Mouse (Mus musculus): Measurements from ENCODE around the gene Srsf3. TPM values are rescaled to one million over a fixed set of nuclear protein-coding genes. Genes with fewer than 3 reads are reported as not detected.
A peak's percentile ranks its signal among the peaks of the same experiment; 100 is the strongest.

Srsf3 gene
- polyA plus RNA-seq, 1 experiment from 2014 or later, result 879 TPM

- no peak for DNase-seq (ENCODE audit: low spot score)
- H3K4me2 ChIP-seq (ENCODE audit: low read depth, severe bottlenecking), result no peak overlapping the region
- no peak for ATAC-seq (ENCODE audit: insufficient number of reproducible peaks, low FRiP score, low TSS enrichment, low read depth)
- H3K36me3 ChIP-seq (ENCODE audit: control insufficient read depth, insufficient read depth, low read length), result peaks cover 14% of the 10 kb centered on the region
- 0 out of 2 replicates have a peak, but pooled peaks cover 3% of the 10 kb centered on the region for H3K9me3 ChIP-seq (ENCODE audit: control insufficient read depth, low read length)
- no peaks in the 10 kb centered on the region for H3K27me3 ChIP-seq (ENCODE audit: control insufficient read depth, insufficient read depth, low read length)
- H3K27ac ChIP-seq (replicated peaks; ENCODE audit: low read depth, low read length), result no peak overlapping the region
- peaks cover 4% of the 10 kb centered on the region; the same call in 1 of the 2 replicates for H3K4me1 ChIP-seq (ENCODE audit: control insufficient read depth, insufficient read depth, low read length)
- H3K4me3 ChIP-seq (ENCODE audit: low read depth, low read length), result no peak overlapping the region
- no peak overlapping the region for H3K9ac ChIP-seq (ENCODE audit: low read length)
- WGBS, result 80% methylated on average over 5 of the region's 5 CpGs
These were observed 17.1 kb downstream of the Srsf3 start for GRCm38 (mm10) chr17:29049508-29049889.

DNA sequence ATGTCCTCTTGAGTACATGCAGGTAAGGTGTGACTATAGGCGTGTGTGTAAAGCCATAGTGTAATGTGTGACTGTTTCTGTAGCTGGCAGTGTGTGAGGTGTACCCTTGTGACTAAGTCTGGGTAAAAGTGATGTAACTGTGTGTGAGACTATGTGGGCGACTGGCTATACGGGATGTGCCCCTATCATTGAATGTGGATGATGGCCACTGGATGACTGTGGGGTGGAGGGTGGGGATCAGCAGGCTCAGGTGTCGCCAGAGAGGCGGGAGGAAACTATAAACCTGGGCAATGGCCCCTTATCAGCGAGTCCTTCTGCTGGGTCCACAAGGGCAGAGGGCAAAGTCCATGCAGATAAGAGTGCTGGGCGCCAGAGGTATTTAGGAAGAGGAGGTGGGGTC, 17.5 kb downstream of the Srsf3 start:
- no peak overlapping the region for H3K4me2 ChIP-seq (ENCODE audit: low read depth, severe bottlenecking)
- H3K9ac ChIP-seq (ENCODE audit: low read length), result no peak overlapping the region
- DNase-seq (ENCODE audit: low spot score) (no peak), ATAC-seq (ENCODE audit: insufficient number of reproducible peaks, low FRiP score, low TSS enrichment, low read depth) (no peak)
- no peaks in the 10 kb centered on the region for H3K27me3 ChIP-seq (ENCODE audit: control insufficient read depth, insufficient read depth, low read length)
- 73% methylated on average over 7 of the region's 7 CpGs for WGBS
- peaks cover 12% of the 10 kb centered on the region for H3K36me3 ChIP-seq (ENCODE audit: control insufficient read depth, insufficient read depth, low read length)
- peaks cover 4% of the 10 kb centered on the region; the same call in 1 of the 2 replicates for H3K4me1 ChIP-seq (ENCODE audit: control insufficient read depth, insufficient read depth, low read length)
- H3K9me3 ChIP-seq (ENCODE audit: control insufficient read depth, low read length), result 0 out of 2 replicates have a peak, but pooled peaks cover 3% of the 10 kb centered on the region
- H3K27ac ChIP-seq (replicated peaks; ENCODE audit: low read depth, low read length), result no peak overlapping the region
- H3K4me3 ChIP-seq (ENCODE audit: low read depth, low read length), result no peak overlapping the region

- 0 out of 2 replicates have a peak, but pooled peaks cover 3% of the 10 kb centered on the region for H3K9me3 ChIP-seq (ENCODE audit: control insufficient read depth, low read length)
- no peak for ATAC-seq (ENCODE audit: insufficient number of reproducible peaks, low FRiP score, low TSS enrichment, low read depth)
- no peaks in the 10 kb centered on the region for H3K27me3 ChIP-seq (ENCODE audit: control insufficient read depth, insufficient read depth, low read length)
- H3K27ac ChIP-seq (replicated peaks; ENCODE audit: low read depth, low read length), result no peak overlapping the region
- H3K4me3 ChIP-seq (ENCODE audit: low read depth, low read length), result no peak overlapping the region
- peaks cover 6% of the 10 kb centered on the region; the same call in 1 of the 2 replicates for H3K4me1 ChIP-seq (ENCODE audit: control insufficient read depth, insufficient read depth, low read length)
- H3K9ac ChIP-seq (ENCODE audit: low read length), result no peak overlapping the region
- H3K36me3 ChIP-seq (ENCODE audit: control insufficient read depth, insufficient read depth, low read length), result peaks cover 9% of the 10 kb centered on the region
- DNase-seq (ENCODE audit: low spot score), result no peak
- 26% methylated on average over 14 of the region's 14 CpGs for WGBS
- H3K4me2 ChIP-seq (ENCODE audit: low read depth, severe bottlenecking), result no peak overlapping the region
These were observed 18.4 kb downstream of the Srsf3 start for GRCm38 (mm10) chr17:29050791-29051190.

- H3K4me1 ChIP-seq (ENCODE audit: control insufficient read depth, insufficient read depth, low read length), result peaks cover 21% of the 10 kb centered on the region
- 75% methylated on average over 6 of the region's 6 CpGs for WGBS
- no peak overlapping the region for H3K27ac ChIP-seq (replicated peaks; ENCODE audit: low read depth, low read length)
These were observed 20.6 kb downstream of the Srsf3 start for GRCm38 (mm10) chr17:29053067-29053466.

GRCm38 (mm10) chr17:29053841-29054240, 21.4 kb downstream of the Srsf3 start:
- ATAC-seq (ENCODE audit: insufficient number of reproducible peaks, low FRiP score, low TSS enrichment, low read depth), result no peak
- H3K4me1 ChIP-seq (ENCODE audit: control insufficient read depth, insufficient read depth, low read length), result peaks cover 21% of the 10 kb centered on the region
- no peak overlapping the region for H3K27ac ChIP-seq (replicated peaks; ENCODE audit: low read depth, low read length)
- no peak overlapping the region for H3K9ac ChIP-seq (ENCODE audit: low read length)
- no peaks in the 10 kb centered on the region for H3K36me3 ChIP-seq (ENCODE audit: control insufficient read depth, insufficient read depth, low read length)
- no peak overlapping the region for H3K4me3 ChIP-seq (ENCODE audit: low read depth, low read length)
- no peaks in the 10 kb centered on the region for H3K27me3 ChIP-seq (ENCODE audit: control insufficient read depth, insufficient read depth, low read length)
- H3K9me3 ChIP-seq (ENCODE audit: control insufficient read depth, low read length), result no peaks in the 10 kb centered on the region
- H3K4me2 ChIP-seq (ENCODE audit: low read depth, severe bottlenecking), result no peak overlapping the region
- no peak for DNase-seq (ENCODE audit: low spot score)
- WGBS, result 66% methylated on average over 7 of the region's 7 CpGs

More at GRCm38 (mm10) chr17:29053067-29053466, 20.6 kb downstream of the Srsf3 start:
- H3K4me2 ChIP-seq (ENCODE audit: low read depth, severe bottlenecking), result no peak overlapping the region
- H3K9me3 ChIP-seq (ENCODE audit: control insufficient read depth, low read length), result no peaks in the 10 kb centered on the region
- no peak overlapping the region for H3K4me3 ChIP-seq (ENCODE audit: low read depth, low read length)
- DNase-seq (ENCODE audit: low spot score) (no peak), ATAC-seq (ENCODE audit: insufficient number of reproducible peaks, low FRiP score, low TSS enrichment, low read depth) (no peak)
- H3K36me3 ChIP-seq (ENCODE audit: control insufficient read depth, insufficient read depth, low read length), result no peaks in the 10 kb centered on the region
- no peaks in the 10 kb centered on the region for H3K27me3 ChIP-seq (ENCODE audit: control insufficient read depth, insufficient read depth, low read length)
- H3K9ac ChIP-seq (ENCODE audit: low read length), result no peak overlapping the region

DNA sequence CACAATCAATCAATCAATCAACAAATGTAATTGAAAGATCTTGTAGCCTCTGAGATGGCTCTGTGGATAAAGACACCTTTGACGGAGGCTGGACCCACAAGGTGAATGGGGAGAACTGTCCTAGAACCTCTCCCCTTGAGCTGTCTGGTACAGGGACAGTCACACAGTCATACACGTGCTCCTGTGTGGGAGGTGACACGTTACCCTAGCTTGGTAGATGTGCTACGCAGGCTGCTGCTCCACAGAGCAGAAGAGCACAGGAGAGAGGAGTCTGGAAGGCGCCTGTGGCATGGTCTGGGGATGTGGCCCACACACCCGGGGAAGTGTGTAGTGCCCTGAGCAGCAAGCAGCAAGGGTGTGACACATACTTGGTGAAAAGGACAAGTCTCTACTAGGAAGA, 22.0 kb downstream of the Srsf3 start:
- Histone ChIP-seq H3K9ac (ENCODE audit: low read length) (no peak overlapping the region), H3K4me3 (ENCODE audit: low read depth, low read length) (no peak overlapping the region), H3K27ac (replicated peaks; ENCODE audit: low read depth, low read length) (no peak overlapping the region), H3K36me3 (ENCODE audit: control insufficient read depth, insufficient read depth, low read length) (no peaks in the 10 kb centered on the region), H3K9me3 (ENCODE audit: control insufficient read depth, low read length) (no peaks in the 10 kb centered on the region), H3K4me1 (ENCODE audit: control insufficient read depth, insufficient read depth, low read length) (peaks cover 21% of the 10 kb centered on the region), H3K27me3 (ENCODE audit: control insufficient read depth, insufficient read depth, low read length) (no peaks in the 10 kb centered on the region), H3K4me2 (ENCODE audit: low read depth, severe bottlenecking) (no peak overlapping the region)
- WGBS, result 82% methylated on average over 6 of the region's 6 CpGs
- DNase-seq (ENCODE audit: low spot score), result no peak
- ATAC-seq (ENCODE audit: insufficient number of reproducible peaks, low FRiP score, low TSS enrichment, low read depth), result no peak

DNA sequence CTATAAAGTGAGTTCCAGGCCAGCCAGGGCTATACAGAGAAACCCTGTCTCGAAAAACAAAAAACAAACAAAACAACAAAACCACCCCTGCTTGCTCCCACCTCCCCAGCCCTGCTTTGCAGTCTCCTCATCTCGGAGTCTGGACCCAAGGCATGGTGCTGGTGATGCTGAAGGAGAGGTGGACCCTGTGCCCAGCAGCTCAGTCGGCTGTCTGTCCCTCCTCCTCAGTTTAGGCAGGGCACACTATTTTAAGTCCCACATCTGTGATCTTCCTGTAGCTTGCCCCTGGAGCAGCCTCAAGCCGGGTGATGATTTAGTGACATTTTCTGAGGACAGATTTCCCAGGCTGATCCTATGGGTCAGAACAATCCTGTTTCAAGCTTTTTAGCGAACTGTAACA, 23.2 kb downstream of the Srsf3 start:
- H3K4me3 ChIP-seq (ENCODE audit: low read depth, low read length), result no peak overlapping the region
- no peak for ATAC-seq (ENCODE audit: insufficient number of reproducible peaks, low FRiP score, low TSS enrichment, low read depth)
- no peak overlapping the region for H3K4me2 ChIP-seq (ENCODE audit: low read depth, severe bottlenecking)
- 49% methylated on average over 5 of the region's 5 CpGs for WGBS
- no peaks in the 10 kb centered on the region for H3K36me3 ChIP-seq (ENCODE audit: control insufficient read depth, insufficient read depth, low read length)
- H3K27me3 ChIP-seq (ENCODE audit: control insufficient read depth, insufficient read depth, low read length), result no peaks in the 10 kb centered on the region
- no peak overlapping the region for H3K27ac ChIP-seq (replicated peaks; ENCODE audit: low read depth, low read length)
- no peaks in the 10 kb centered on the region for H3K9me3 ChIP-seq (ENCODE audit: control insufficient read depth, low read length)
- peaks cover 19% of the 10 kb centered on the region for H3K4me1 ChIP-seq (ENCODE audit: control insufficient read depth, insufficient read depth, low read length)
- H3K9ac ChIP-seq (ENCODE audit: low read length), result no peak overlapping the region
- no peak for DNase-seq (ENCODE audit: low spot score)

GRCm38 (mm10) chr17:29056207-29056606, 23.8 kb downstream of the Srsf3 start:
- Histone ChIP-seq H3K9ac (ENCODE audit: low read length) (no peak overlapping the region), H3K36me3 (ENCODE audit: control insufficient read depth, insufficient read depth, low read length) (no peaks in the 10 kb centered on the region), H3K4me3 (ENCODE audit: low read depth, low read length) (no peak overlapping the region), H3K4me2 (ENCODE audit: low read depth, severe bottlenecking) (peak overlapping the region; percentile 24; the same call in 1 of the 2 replicates), H3K9me3 (ENCODE audit: control insufficient read depth, low read length) (no peaks in the 10 kb centered on the region), H3K4me1 (ENCODE audit: control insufficient read depth, insufficient read depth, low read length) (peaks cover 17% of the 10 kb centered on the region), H3K27ac (replicated peaks; ENCODE audit: low read depth, low read length) (no peak overlapping the region), H3K27me3 (ENCODE audit: control insufficient read depth, insufficient read depth, low read length) (no peaks in the 10 kb centered on the region)
- no peak for DNase-seq (ENCODE audit: low spot score)
- peak; percentile 68 for ATAC-seq (ENCODE audit: insufficient number of reproducible peaks, low FRiP score, low TSS enrichment, low read depth)
- 8% methylated on average over 7 of the region's 7 CpGs for WGBS

GRCm38 (mm10) chr17:29056699-29057151, 24.3 kb downstream of the Srsf3 start:
- no peaks in the 10 kb centered on the region for H3K36me3 ChIP-seq (ENCODE audit: control insufficient read depth, insufficient read depth, low read length)

More at GRCm38 (mm10) chr17:29056699-29057151, 24.3 kb downstream of the Srsf3 start:
- Histone ChIP-seq H3K27ac (replicated peaks; ENCODE audit: low read depth, low read length) (0 out of 2 replicates have a peak overlapping the region, but pooled peaks have one; percentile 14), H3K4me2 (ENCODE audit: low read depth, severe bottlenecking) (peak overlapping the region; percentile 24; the same call in 1 of the 2 replicates), H3K4me3 (ENCODE audit: low read depth, low read length) (no peak overlapping the region), H3K27me3 (ENCODE audit: control insufficient read depth, insufficient read depth, low read length) (no peaks in the 10 kb centered on the region), H3K4me1 (ENCODE audit: control insufficient read depth, insufficient read depth, low read length) (peaks cover 17% of the 10 kb centered on the region), H3K9ac (ENCODE audit: low read length) (0 out of 2 replicates have a peak overlapping the region, but pooled peaks have one; percentile 43), H3K9me3 (ENCODE audit: control insufficient read depth, low read length) (no peaks in the 10 kb centered on the region)
- WGBS, result 0% methylated on average over 8 of the region's 8 CpGs
- ATAC-seq (ENCODE audit: insufficient number of reproducible peaks, low FRiP score, low TSS enrichment, low read depth), result peak; percentile 67; the same call in 1 of the 2 replicates
- DNase-seq (ENCODE audit: low spot score), result peak; percentile 64

Measured in limb, embryonic 11.5 days (tissue).